Mouse (Mus musculus) ES-E14 (cell line): ENCODE data around the gene Hoxb1.

Experiments
- HCFC1 ChIP-seq: IDR thresholded peaks from 2 replicates; pipeline ENCODE4 v1.6.1; 2012; ENCODE audit warnings: low read length, inconsistent platforms, borderline replicate concordance; ENCODE audit not compliant: insufficient read depth
- ZC3H11A ChIP-seq: IDR thresholded peaks from 2 replicates; pipeline ENCODE4 v1.6.1; 2012; ENCODE audit warnings: low read depth, mild to moderate bottlenecking, inconsistent platforms, low read length, borderline replicate concordance
- ZNF384 ChIP-seq: IDR thresholded peaks from 2 replicates; pipeline ENCODE4 v1.6.1; 2012; ENCODE audit warnings: low read depth, low read length, inconsistent platforms

- TF ChIP-seq HCFC1 (no peak), ZNF384 (no peak), ZC3H11A (no peak)
These were observed 21.3 kb upstream of the Hoxb1 start for GRCm38 (mm10) chr11:96344061-96344877.
